Mouse (Mus musculus) ovary, postnatal 36 days (tissue): ENCODE results near the gene Olfr1371.

Source experiments
- DNase-seq: peaks from one replicate; pipeline ENCODE4 v3.0.0; 2022; ENCODE audit warnings: low spot score, mixed read lengths

Olfr1371 gene

DNA sequence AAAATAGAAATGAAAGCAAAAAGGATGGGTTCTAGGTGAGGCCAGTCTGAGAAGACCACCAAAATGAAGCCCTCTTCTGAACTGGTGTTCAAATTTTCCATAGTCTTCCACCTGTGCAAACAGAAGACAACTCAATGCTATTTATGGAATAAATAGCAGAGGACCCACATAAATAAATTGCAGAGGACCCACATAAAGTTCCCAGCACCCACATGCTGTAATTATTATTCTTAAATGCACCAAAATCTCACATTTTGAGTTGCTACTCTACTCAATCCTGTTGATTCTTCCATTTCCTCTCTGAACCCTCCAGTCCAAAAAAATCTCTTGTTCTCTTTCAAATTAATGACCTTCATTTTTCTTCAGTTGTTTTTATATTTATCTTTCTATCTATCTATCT is at the start of gene Olfr1371:
TSS of gene Olfr1371 (minus strand) at position 101 of the 400 bp plus-strand sequence.
- no peak for DNase-seq

DNA sequence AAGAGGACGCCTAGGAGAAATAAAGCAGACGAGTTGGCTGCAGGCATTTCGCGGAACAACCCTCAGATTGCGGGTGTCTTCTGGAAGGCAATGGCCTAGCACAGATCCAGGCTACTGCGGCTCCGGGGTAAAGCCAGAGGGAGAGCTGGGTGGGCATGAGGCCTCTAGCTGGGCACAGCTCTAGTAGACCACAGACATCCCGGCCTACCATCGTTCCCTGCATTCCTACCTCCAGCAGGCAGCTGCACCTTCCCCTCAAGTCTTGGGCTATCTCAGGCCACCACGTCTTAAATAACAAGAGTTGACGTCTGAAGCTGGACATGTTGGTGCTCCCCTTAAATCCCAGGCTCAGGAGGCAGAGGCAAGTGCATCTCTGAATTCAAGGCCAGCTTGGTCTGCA is 48.6 kb upstream of the Olfr1371 start:
- no peak for DNase-seq

DNA sequence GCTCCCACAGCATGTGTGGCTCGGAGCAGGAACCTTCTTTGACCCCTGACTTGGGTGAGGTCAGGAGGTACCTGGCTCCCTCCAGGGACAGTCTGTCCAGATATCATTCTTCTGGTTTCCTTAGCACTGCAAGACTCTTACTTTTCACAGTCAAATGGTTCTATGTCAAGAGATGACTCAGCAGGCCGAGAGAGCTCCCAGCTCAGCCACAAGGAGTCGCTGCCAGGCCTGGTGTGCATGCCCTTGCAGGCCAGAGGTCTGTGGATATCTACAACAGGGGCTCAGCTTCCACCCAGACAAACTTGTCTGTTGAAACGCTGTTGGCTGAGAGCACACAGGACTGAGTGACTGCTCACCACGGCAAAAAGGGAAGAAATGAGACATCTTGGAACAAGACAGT is 48.1 kb upstream of the Olfr1371 start:
- peak; percentile 67 for DNase-seq

DNA sequence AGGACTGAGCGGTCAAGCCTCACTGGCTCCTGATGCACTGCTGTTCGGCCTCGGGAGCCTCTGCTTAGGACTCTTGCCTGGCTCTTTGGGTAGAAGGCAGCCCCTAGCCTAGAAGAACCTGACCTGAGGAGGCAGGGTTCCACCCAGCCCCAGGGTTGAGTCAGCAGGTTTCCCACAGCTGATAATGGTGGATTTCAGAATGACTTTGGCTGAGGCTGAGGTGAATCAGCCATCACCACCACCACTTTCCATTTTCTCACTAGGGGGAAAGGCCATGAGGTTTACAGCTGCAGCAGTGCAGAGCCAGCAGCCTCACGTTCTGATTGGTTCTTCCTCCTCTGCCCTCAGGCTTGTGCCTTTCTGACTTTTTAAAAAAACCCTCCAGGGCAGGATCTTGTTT is 47.1 kb upstream of the Olfr1371 start:
- DNase-seq = no peak

DNA sequence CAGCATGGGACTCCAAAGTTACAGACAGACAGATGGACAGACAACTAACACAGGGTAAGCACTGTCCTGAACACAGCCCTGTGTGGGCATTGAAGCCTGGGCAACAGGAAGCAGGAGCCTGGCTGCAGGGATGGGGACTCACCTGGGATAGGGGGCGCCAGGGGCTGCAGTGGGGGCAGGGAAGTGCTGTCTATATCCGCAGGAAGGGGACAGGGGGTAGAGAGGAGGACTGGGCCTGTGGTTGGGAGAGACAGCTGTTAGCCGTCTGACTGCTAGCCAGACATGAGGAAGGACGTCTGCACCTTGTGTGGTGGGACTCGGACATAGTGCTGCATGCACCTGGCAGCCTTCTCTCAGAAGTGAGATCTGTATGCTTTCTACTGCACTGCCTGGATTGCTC is 44.9 kb upstream of the Olfr1371 start:
- no peak for DNase-seq

DNA sequence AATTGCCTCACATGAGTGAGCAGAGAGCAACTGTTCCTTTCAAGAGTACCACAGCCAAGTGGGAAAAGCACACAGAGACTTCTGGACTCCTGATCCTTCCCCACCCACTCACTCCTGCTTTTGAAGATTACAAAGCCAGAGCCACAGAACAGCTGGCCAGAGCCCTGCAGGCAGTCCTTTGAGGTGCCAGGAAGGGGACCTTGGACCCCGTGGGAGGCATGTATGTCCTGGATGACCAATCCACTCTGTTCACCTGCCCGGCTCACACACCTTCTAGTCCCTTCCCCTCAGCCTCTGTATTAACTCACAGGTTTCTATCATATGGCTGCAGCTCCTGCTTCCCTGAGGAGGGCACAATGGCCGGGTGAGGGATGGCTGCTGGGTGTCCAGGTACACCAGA is 43.6 kb upstream of the Olfr1371 start:
- no peak for DNase-seq

DNA sequence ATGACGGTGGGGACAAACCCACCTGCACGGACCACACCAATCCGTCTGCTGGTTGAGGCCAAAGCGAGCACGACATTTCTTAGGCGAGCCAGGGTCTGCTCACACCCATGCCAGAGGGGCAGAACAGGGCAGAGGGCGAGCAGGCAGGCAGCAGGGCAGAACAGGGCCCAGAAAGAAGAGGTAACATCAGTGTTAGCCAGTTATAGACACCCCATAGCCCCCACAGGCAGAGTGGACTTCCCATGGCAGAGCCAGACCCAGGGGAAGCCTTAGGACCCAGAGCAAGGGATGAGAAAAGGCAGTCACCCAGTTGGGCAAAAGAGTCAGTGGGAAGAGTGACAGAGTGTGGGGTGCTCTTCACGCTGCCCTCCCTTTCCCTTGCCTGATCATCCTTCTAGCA is 41.3 kb upstream of the Olfr1371 start:
- DNase-seq = no peak

DNA sequence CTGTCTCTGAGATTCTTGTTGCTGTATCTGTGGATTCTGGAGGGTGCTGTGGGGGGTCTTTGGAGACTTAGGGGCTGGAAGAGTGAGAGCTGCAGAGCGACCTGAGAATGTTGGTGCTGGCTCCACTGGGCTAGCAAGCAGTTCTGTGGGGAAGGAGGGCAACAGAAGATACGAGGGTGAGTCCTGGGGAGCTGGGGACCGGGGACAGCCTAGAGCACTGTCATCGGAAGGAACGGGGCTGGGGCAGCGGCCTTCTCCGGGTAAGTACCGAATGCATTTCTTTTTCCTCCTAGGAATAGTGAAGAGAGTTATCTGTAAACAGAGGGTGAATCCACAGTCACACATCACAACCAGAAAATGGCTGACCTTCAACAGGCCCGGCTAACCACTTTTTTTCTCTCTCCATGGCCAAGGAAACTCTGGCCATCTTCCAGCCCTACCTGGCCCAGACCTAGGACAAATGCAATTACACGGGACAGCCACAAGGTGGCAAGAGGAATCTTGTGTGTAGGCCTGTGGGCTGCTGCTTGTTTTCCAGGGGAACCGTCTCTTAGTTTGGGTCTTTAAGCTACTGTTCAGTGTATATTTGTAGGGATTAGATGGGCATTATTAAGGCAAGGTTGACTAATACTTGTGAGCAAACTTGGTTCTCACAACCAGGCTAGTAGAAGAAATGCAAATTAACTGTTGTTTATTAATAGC is 40.0 kb upstream of the Olfr1371 start:
- DNase-seq = peak; percentile 68

DNA sequence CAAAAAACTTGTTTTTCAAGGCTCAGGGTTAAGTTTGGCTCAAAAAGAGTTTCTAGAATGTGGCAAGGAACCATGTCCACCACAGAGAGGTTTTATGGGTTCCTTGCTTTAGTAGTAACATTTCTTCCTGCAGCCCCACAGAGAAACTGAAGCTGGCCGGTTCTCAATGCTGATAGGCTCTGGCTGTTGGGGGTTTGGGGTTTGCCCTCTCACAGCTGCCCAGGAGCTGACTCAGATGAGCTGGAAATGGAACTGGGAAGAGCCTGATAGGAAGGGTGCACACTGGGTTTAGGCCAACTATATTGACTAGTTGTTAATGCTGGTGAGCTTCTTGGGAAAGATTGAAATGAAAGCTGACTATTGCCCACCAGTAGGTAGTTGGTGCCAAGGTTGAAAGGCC is 38.9 kb upstream of the Olfr1371 start:
- no peak for DNase-seq

DNA sequence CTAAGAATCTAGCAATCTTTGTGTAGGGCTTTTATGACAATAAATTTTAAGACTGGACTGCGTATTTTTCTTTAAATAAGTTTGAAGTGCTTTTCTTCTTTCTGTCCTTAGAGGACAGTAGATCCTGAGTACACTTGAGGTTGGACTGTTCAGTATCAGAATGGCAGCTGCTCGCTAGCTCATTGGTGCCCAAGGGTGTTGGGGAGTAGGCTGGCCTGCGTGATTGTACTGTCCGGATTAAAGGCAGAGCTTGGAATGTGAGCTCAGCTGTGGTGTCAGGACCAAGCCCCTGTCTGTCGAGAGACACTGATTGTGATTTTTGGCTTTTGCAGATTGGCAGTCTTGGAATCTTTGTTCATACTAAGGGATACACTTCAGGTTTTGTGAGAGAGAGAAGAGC is 38.0 kb upstream of the Olfr1371 start:
- DNase-seq = no peak

DNA sequence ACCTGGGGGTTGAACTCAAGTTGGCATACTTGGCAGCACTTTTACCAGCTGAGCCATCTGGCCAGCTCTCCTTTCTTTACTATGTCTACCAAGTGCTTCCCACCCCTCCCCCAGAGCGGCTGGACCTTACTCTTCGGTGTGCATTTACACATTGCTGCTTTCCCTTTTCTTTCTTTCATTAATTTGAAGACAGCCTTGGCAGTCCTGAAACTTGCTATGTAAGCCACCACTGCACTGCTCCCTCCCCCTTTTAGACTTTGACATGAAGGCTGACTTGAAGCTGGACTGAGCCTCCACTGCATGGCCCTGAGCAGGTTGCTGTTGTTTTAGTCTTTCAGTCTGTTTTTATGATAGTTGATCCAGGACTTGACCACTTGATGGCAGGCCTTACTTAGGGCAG is 35.7 kb upstream of the Olfr1371 start:
- DNase-seq = no peak

DNA sequence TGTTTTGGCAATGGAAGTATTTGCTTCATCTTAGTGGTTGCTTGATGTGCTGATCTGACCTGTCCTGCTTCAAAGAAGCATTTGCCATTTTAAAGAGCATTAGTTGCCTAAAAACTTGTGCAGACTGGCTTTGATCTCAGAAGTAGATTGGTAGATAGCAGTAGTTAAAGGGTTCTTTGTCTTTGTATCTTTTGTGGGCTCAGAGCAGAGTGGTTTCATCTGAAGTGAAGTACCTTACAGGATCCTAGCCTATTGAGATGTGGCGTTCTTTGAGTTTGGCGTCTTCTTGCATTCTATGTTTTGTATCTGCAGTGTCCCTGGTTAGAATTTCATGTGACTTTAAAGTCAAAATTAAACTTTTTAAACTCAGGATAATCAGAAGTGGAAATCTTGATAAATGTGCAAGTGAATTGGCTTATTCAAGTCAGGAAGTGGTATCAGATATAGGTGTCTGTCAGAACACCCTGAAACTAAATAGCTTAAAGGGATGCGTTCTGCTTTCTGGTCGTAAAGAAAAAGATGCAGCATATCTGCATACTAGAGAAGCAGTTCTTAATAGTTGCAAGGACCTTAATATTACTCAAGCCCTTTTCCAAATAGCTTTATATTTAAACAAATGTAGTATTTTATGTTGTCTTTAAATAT is 27.2 kb upstream of the Olfr1371 start:
- no peak for DNase-seq

DNA sequence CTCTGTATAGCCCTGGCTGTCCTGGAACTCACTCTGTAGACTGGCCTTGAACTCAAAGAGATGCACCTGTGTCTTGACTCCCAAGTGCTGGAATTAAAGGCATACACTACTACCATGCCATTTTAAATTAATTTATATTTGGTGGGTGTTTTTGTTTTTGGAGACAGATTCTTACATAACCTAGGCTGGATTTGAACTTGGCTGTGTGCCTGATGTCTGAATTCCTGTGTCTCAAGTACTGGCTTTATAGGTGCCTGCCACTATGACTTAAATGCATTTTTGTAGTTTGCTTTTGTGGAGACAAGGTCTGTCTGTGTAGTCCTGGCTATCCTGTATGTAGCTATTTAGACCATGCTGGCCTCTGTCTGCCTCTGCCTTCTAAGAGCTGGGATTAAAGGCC is 20.7 kb upstream of the Olfr1371 start:
- DNase-seq = no peak

DNA sequence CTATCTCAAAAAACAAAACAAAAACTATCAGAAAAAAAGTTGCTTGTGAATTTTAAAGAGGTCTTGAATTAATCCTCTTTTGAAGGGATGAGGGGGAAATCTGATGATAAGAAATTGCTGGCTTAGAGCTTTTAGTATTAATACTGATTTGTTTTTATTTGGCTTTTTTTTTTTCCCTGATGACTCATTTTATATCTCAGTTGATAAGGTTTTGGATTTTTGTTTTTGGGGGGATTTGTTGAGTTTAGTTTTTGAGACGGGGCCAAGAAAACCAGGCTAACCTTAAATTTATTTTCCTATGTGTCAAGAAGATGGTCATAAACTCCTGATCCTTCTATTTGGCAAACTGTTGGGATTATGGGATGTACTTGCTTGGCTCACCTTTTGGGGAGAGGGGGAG is 20.1 kb upstream of the Olfr1371 start:
- DNase-seq = no peak

DNA sequence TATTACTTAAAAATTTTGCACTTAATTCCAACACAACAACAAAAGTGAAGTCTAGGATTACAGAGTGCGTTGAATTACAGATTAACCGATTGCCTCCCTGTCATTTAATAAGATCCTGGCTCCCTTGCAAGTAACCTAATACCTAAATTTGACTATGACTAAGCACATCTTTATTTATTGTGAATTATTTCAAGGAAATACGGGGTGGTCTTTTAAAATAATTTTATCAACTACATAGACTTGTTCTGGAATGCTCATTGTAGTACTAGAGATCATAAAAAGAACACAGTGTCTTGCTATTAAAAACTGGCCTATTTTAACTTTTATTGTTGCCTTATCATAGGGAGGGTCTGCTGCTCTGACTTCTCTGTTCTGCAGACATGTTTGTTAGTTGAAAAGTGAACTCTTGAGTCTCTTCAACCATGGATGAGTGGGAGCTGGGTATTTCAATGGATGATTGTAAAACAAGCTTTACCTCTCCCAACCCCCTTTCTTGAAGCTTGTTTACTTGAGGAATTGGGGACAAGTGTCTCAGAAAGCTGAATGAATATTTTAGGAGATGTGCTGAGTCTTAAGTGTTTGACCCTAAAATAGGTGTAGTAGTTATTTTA is 19.4 kb upstream of the Olfr1371 start:
- DNase-seq = no peak

DNA sequence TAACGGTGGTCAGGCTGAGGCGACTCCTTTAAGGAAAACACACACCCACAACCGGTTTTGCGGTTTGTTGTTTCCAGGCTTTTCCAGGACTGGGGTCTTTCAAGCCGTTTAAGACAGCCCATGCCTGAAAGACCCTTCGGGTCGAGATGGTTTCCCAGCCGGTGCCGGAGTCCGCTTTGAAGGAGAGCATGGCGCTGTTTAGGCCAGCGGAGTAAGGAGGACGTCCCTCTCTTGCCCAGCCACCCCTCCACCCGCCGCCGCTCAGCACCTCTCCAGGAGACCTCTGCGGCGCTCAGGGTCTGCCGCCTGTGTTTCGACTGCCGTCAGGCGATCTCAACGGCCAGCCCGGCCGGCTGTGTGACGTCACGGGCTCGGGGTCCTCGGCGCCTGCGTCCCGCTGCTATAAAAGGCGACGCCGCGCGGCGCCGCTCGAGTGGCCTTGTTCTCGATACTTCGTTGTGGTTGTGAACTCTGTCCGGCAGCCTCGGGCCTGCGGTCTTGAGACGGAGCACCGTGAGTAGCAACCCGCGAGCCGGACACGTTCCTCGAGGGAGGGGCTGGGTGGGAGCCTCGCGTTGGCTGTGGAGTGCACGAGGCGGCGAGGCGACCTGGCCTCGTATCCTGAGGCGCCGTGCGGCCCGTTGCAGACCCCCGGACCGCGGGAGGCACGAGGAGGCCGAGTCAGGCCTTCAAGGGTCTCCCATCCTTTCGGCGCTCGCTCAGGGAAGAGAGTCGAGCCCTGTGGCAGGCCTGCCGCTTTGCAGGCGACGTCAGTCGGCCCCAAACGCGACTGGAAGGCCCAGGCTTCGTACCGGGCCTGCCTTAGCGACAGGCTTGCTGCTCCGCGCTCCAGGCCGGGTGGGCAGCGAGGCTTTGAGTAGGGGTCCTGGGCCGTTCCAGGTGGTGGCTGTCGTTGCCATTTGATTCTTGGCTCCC is 18.1 kb upstream of the Olfr1371 start, which contains the start of gene Skp1a:
TSS of gene Skp1a (plus strand) at position 390 of the 936 bp plus-strand sequence.
- peak; percentile 93 for DNase-seq

DNA sequence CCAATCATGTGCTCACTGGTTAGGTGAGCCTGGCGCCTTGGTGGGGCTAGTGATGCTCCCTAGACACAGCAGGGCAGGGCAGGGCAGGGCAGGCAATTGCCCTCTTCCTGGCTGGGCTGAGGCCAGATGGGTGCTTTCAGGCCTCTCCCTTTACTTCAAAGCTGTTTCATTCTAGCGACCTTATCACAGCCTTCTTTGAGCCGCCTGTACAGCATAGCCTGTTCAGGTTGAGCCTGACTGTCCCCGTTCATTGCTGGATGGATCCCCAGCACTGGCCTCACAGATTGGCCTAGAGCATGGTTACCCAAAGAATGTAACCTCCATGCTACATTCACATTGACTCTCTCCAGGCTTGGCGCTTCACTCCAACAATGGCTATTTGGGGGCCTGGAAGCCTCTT is 16.9 kb upstream of the Olfr1371 start:
- DNase-seq = no peak

DNA sequence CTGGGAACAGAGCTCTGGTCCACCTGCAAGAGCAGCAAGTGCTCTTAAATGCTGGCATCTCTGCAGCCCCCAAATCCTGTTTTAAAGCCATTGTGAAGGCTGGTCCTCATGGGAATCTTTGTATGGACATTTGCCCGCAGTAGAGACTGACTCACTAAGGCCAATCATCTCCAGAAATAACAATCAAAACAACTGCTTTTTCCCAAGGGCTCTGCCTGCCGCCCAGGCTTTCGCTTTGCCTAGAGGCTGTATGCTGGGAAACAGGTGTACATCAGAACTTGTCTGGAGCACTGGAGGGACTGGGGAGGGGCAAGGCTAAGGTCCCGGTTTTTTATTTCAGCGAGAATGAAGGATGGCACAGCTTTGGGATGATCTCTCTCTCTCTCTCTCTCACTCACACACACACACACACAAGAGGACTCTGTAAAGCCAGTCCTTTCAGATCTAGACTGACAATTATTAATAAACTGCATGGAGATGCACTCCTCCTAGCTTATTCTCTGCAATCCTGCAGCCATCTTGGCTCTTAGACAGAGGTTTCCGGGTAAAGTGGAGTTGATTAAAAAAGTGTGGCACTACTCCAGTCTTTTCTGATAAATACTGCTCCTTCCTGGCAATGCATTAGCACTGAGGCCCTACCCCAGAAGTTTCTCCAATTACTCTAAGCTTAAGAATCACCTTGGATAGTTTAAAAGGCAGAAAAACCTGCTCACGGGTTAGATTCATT is 15.1 kb upstream of the Olfr1371 start:
- DNase-seq = no peak

DNA sequence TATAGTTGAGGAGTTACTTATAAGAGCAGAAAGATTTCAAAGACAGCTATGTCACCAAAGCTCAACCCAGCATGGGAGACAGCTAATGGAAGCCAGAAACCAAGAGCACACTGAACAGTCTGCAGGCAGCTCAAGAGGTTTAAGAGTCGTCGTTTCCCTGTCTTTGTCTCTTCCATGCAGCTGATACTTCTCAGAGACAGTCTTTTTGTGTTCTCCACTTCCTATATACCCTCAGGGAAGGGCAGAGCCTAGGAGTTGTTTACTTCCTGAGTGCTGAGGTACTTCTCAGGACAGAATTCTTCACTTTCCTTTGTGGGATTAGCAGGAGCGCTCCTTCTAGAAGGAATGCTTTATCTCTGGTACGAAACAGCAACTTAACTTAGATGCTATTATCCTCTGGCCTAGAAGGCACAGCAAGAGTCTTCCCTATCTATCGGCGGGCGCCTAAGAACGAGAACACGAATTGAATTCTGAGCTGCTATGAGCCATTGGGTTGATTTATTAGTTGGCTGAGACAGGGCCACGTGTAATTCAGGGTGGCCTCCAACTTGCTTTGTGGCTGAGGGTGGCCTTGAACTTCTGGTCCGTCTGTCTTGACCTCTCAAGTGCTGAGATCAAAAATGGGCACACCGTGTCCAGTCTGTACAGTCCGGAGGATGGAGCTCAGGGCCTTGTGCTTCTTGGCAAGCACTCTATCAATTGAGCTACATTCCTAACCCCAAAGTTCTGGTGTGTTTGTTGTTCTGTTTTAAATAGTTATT is 13.9 kb upstream of the Olfr1371 start:
- no peak for DNase-seq

DNA sequence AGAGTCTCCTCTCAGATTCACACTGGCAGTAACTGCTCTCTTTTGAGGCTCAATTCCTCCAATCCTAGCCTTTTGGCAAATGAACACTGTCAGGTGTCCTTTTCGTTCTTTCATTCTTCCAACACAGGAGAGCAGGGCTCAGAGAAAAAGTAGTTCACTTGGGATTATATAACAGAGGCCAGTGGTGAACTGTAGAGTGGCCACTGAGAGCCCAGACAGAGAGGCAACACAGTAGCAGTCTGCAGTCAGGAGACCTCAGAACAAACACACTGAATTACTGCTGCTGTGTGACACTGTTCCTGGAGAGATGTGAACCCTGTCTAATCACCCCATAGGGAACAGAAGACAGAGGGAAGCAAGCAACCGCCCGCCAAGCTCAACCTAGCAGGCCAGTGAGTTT is 13.3 kb upstream of the Olfr1371 start:
- no peak for DNase-seq
